Mouse (Mus musculus): ENCODE results near the gene Nbeal2.

DNA sequence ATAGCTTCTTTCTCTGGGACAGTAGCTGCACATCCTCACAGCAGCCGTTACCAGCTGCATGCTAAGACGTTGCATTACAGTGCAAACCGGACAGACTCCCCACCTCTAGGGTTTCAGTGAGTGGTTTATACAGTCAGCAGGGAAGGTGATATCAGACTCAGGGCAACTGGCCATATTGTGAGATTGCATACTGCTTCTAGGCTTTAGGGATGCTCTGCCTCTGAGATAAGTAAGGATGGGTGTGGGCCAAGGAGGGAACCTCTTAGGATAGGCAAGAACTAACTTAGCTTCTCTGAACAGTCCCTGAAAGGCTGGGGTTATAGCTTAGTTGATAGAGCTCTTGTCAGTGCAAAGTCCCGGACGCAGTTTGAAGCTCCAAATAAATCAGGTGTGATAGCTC lies 15.8 kb upstream of the Nbeal2 start:
- TF ChIP-seq CTCF (IDR thresholded peaks at IDR 0.05; ENCODE audit: control insufficient read depth, insufficient read depth, low read length) (no peak), POLR2A (IDR thresholded peaks at IDR 0.05; ENCODE audit: borderline replicate concordance, control insufficient read depth, low read depth, low read length) (no peak)
